Mouse (Mus musculus): Measurements from ENCODE around the gene Sox5.

GRCm38 (mm10) chr6:144513761-144514160 lies 268.0 kb downstream of the Sox5 start:
- TF ChIP-seq CTCF (IDR thresholded peaks at IDR 0.05; ENCODE audit: borderline replicate concordance, control insufficient read depth, extremely low read depth, insufficient read depth, low read length, poor library complexity) (no peak), POLR2A (IDR thresholded peaks at IDR 0.05; ENCODE audit: control insufficient read depth, extremely low read depth, insufficient read depth, low read length, poor library complexity) (no peak)
